Mouse (Mus musculus): Measurements from ENCODE around the gene Zswim7. TPM values are rescaled to one million over a fixed set of nuclear protein-coding genes. Genes with fewer than 3 reads are reported as not detected.
A peak's percentile ranks its signal among the peaks of the same experiment; 100 is the strongest.

Gene Zswim7
- polyA plus RNA-seq, 1 experiment from 2014 or later = 24.7 TPM

GRCm38 (mm10) chr11:62248401-62249244 lies 32.6 kb downstream of the Zswim7 start, which contains the start of gene Adora2b:
TSS of gene Adora2b (plus strand) at chr11:62248984.
- Histone ChIP-seq H3K4me3 (ENCODE audit: low read depth, low read length) (peak within 1 kb of the TSS; percentile 59), H3K4me2 (ENCODE audit: low read length) (peak within 1 kb of the TSS; percentile 85), H3K9ac (ENCODE audit: low read length) (peak within 1 kb of the TSS; percentile 27), H3K27ac (ENCODE audit: low read depth) (0 out of 2 replicates have a peak within 1 kb of the TSS, but pooled peaks have one; percentile 28), H3K36me3 (ENCODE audit: control insufficient read depth, insufficient read depth, low read length) (no peaks in the 10 kb centered on the region), H3K27me3 (replicated peaks; ENCODE audit: control insufficient read depth, insufficient read depth, low read length) (peaks cover 17% of the 10 kb centered on the region), H3K9me3 (ENCODE audit: control insufficient read depth, low read length) (0 out of 2 replicates have a peak, but pooled peaks cover 7% of the 10 kb centered on the region), H3K4me1 (replicated peaks; ENCODE audit: control insufficient read depth, insufficient read depth, low read length) (peaks cover 19% of the 10 kb centered on the region)
- WGBS = under 1% methylated on average over 69 of the region's 69 CpGs
- ATAC-seq (replicated peaks; ENCODE audit: low FRiP score, low TSS enrichment, low read depth) (peak; percentile 91), DNase-seq (ENCODE audit: low spot score) (peak; percentile 91)

DNA sequence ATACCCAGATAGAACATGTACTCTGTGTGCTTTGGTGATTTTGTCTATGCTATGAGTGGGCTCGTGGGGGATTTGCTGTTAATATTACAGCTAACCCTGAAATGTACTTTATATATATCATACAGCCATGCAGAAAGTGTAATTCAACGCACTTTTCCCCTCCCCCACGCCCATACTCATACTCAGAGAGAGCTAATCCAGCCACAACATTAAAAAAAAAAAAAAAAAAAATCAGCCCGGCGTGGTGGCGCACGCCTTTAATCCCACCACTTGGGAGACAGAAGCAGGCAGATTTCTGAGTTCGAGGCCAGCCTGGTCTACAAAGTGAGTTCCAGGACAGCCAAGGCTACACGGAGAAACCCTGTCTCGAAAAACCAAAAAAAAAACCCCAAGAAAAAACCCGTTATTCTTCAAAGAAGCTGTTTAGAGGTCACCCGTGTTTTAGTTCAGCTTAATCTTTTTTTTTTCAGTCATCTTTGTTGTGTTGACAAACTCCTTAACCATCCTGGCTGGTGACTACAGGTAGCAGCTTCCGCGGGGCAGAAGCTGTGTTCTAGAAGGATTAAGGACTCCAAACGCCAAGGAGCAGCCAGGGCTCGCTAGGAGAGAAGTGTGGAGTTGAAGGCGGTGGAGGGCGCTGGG lies 33.3 kb downstream of the Zswim7 start:
- DNase-seq (ENCODE audit: low spot score) (no peak), ATAC-seq (replicated peaks; ENCODE audit: low FRiP score, low TSS enrichment, low read depth) (no peak)
- Histone ChIP-seq H3K36me3 (ENCODE audit: control insufficient read depth, insufficient read depth, low read length) (no peaks in the 10 kb centered on the region), H3K9ac (ENCODE audit: low read length) (0 out of 2 replicates have a peak overlapping the region, but pooled peaks have one; percentile 27), H3K9me3 (ENCODE audit: control insufficient read depth, low read length) (0 out of 2 replicates have a peak, but pooled peaks cover 7% of the 10 kb centered on the region), H3K4me3 (ENCODE audit: low read depth, low read length) (peak overlapping the region; percentile 59), H3K4me2 (ENCODE audit: low read length) (peak overlapping the region; percentile 85), H3K4me1 (replicated peaks; ENCODE audit: control insufficient read depth, insufficient read depth, low read length) (peaks cover 19% of the 10 kb centered on the region), H3K27ac (ENCODE audit: low read depth) (no peak overlapping the region), H3K27me3 (replicated peaks; ENCODE audit: control insufficient read depth, insufficient read depth, low read length) (peaks cover 17% of the 10 kb centered on the region)
- WGBS = 38% methylated on average over 18 of the region's 18 CpGs

- Histone ChIP-seq H3K36me3 (ENCODE audit: control insufficient read depth, insufficient read depth, low read length) (no peaks in the 10 kb centered on the region), H3K4me3 (ENCODE audit: low read depth, low read length) (no peak overlapping the region), H3K9me3 (ENCODE audit: control insufficient read depth, low read length) (0 out of 2 replicates have a peak, but pooled peaks cover 7% of the 10 kb centered on the region), H3K27ac (ENCODE audit: low read depth) (no peak overlapping the region), H3K9ac (ENCODE audit: low read length) (no peak overlapping the region), H3K27me3 (replicated peaks; ENCODE audit: control insufficient read depth, insufficient read depth, low read length) (peaks cover 2% of the 10 kb centered on the region; the same call in 1 of the 2 replicates), H3K4me1 (replicated peaks; ENCODE audit: control insufficient read depth, insufficient read depth, low read length) (peaks cover 3% of the 10 kb centered on the region; the same call in 1 of the 2 replicates), H3K4me2 (ENCODE audit: low read length) (no peak overlapping the region)
- no peak for ATAC-seq (replicated peaks; ENCODE audit: low FRiP score, low TSS enrichment, low read depth)
- DNase-seq (ENCODE audit: low spot score) = no peak
- WGBS = 85% methylated on average over 4 of the region's 4 CpGs
Measured at GRCm38 (mm10) chr11:62244471-62244870, 36.7 kb downstream of the Zswim7 start.

GRCm38 (mm10) chr11:62243871-62244270 lies 37.3 kb downstream of the Zswim7 start:
- Histone ChIP-seq H3K9me3 (ENCODE audit: control insufficient read depth, low read length) (0 out of 2 replicates have a peak, but pooled peaks cover 7% of the 10 kb centered on the region), H3K4me3 (ENCODE audit: low read depth, low read length) (no peak overlapping the region), H3K27ac (ENCODE audit: low read depth) (no peak overlapping the region), H3K4me1 (replicated peaks; ENCODE audit: control insufficient read depth, insufficient read depth, low read length) (no peaks in the 10 kb centered on the region), H3K36me3 (ENCODE audit: control insufficient read depth, insufficient read depth, low read length) (no peaks in the 10 kb centered on the region), H3K4me2 (ENCODE audit: low read length) (no peak overlapping the region), H3K9ac (ENCODE audit: low read length) (no peak overlapping the region), H3K27me3 (replicated peaks; ENCODE audit: control insufficient read depth, insufficient read depth, low read length) (no peaks in the 10 kb centered on the region)
- ATAC-seq (replicated peaks; ENCODE audit: low FRiP score, low TSS enrichment, low read depth) (no peak), DNase-seq (ENCODE audit: low spot score) (no peak)
- 84% methylated on average over 8 of the region's 8 CpGs for WGBS

- Histone ChIP-seq H3K27me3 (replicated peaks; ENCODE audit: control insufficient read depth, insufficient read depth, low read length) (no peaks in the 10 kb centered on the region), H3K9ac (ENCODE audit: low read length) (no peak overlapping the region), H3K27ac (ENCODE audit: low read depth) (no peak overlapping the region), H3K4me3 (ENCODE audit: low read depth, low read length) (no peak overlapping the region), H3K36me3 (ENCODE audit: control insufficient read depth, insufficient read depth, low read length) (no peaks in the 10 kb centered on the region), H3K9me3 (ENCODE audit: control insufficient read depth, low read length) (0 out of 2 replicates have a peak, but pooled peaks cover 6% of the 10 kb centered on the region), H3K4me2 (ENCODE audit: low read length) (no peak overlapping the region), H3K4me1 (replicated peaks; ENCODE audit: control insufficient read depth, insufficient read depth, low read length) (no peaks in the 10 kb centered on the region)
- DNase-seq (ENCODE audit: low spot score) = no peak
- WGBS = 78% methylated on average over 12 of the region's 12 CpGs
- ATAC-seq (replicated peaks; ENCODE audit: low FRiP score, low TSS enrichment, low read depth) = no peak
Measured at GRCm38 (mm10) chr11:62240631-62241261, 40.4 kb downstream of the Zswim7 start.

DNA sequence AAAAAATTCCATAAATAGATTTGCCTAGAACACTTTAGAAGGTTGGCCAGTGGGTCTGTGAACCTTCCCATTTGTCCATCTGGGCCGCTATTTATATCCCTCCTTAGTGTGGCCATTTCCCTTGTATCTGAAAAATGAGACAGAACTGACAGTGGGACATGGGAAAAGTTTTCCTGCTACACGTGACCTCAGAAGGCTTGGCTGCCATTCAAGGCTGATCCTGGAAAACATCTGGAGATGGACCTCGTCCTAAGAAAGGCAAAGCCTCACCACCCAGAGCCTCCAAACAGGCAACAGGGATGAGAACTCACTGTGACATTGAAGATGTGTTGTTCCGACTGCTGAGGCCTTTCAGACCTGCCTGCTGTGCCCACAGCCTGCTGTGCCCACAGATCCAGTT lies 56.4 kb downstream of the Zswim7 start:
- DNase-seq (ENCODE audit: low spot score) (no peak), ATAC-seq (replicated peaks; ENCODE audit: low FRiP score, low TSS enrichment, low read depth) (no peak)
- no peak overlapping the region for H3K27ac ChIP-seq (ENCODE audit: low read depth)
- 0 out of 2 replicates have a peak, but pooled peaks cover 4% of the 10 kb centered on the region for H3K4me1 ChIP-seq (replicated peaks; ENCODE audit: control insufficient read depth, insufficient read depth, low read length)
- no peaks in the 10 kb centered on the region for H3K9me3 ChIP-seq (ENCODE audit: control insufficient read depth, low read length)
- no peak overlapping the region for H3K4me2 ChIP-seq (ENCODE audit: low read length)
- H3K9ac ChIP-seq (ENCODE audit: low read length) = no peak overlapping the region
- H3K27me3 ChIP-seq (replicated peaks; ENCODE audit: control insufficient read depth, insufficient read depth, low read length) = no peaks in the 10 kb centered on the region
- no peak overlapping the region for H3K4me3 ChIP-seq (ENCODE audit: low read depth, low read length)
- WGBS = 55% methylated on average over 4 of the region's 4 CpGs
- no peaks in the 10 kb centered on the region for H3K36me3 ChIP-seq (ENCODE audit: control insufficient read depth, insufficient read depth, low read length)

DNA sequence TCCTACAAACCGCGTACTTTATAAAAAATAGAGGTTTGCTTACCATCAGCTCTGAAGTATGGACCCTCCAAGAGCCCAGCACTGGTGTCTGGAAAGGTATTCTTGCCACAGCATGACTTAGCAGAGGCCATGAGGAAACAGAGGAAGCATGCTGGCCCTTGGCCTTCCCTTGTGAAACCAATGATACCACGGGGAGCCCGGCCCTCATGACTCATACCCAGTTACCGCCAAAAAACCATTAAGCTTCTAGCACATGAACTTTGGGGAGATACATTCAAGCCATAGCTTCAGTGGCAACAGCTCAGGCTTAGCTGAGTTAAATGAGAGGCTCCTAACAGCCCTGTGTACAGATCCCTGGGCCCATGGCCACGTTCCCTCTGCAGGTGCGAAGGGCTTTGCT lies 57.2 kb downstream of the Zswim7 start:
- 98% methylated on average over 7 of the region's 7 CpGs for WGBS
- H3K27me3 ChIP-seq (replicated peaks; ENCODE audit: control insufficient read depth, insufficient read depth, low read length) = no peaks in the 10 kb centered on the region
- no peaks in the 10 kb centered on the region for H3K9me3 ChIP-seq (ENCODE audit: control insufficient read depth, low read length)
- 0 out of 2 replicates have a peak, but pooled peaks cover 4% of the 10 kb centered on the region for H3K4me1 ChIP-seq (replicated peaks; ENCODE audit: control insufficient read depth, insufficient read depth, low read length)
- H3K4me2 ChIP-seq (ENCODE audit: low read length) = no peak overlapping the region
- H3K9ac ChIP-seq (ENCODE audit: low read length) = no peak overlapping the region
- DNase-seq (ENCODE audit: low spot score) = no peak
- ATAC-seq (replicated peaks; ENCODE audit: low FRiP score, low TSS enrichment, low read depth) = no peak
- no peaks in the 10 kb centered on the region for H3K36me3 ChIP-seq (ENCODE audit: control insufficient read depth, insufficient read depth, low read length)
- no peak overlapping the region for H3K4me3 ChIP-seq (ENCODE audit: low read depth, low read length)
- H3K27ac ChIP-seq (ENCODE audit: low read depth) = no peak overlapping the region

- no peak overlapping the region for H3K4me3 ChIP-seq (ENCODE audit: low read depth, low read length)
- ATAC-seq (replicated peaks; ENCODE audit: low FRiP score, low TSS enrichment, low read depth) (no peak), DNase-seq (ENCODE audit: low spot score) (no peak)
- no peaks in the 10 kb centered on the region for H3K36me3 ChIP-seq (ENCODE audit: control insufficient read depth, insufficient read depth, low read length)
- no peak overlapping the region for H3K4me2 ChIP-seq (ENCODE audit: low read length)
- H3K9ac ChIP-seq (ENCODE audit: low read length) = no peak overlapping the region
- no peaks in the 10 kb centered on the region for H3K9me3 ChIP-seq (ENCODE audit: control insufficient read depth, low read length)
- no peaks in the 10 kb centered on the region for H3K27me3 ChIP-seq (replicated peaks; ENCODE audit: control insufficient read depth, insufficient read depth, low read length)
- H3K4me1 ChIP-seq (replicated peaks; ENCODE audit: control insufficient read depth, insufficient read depth, low read length) = 0 out of 2 replicates have a peak, but pooled peaks cover 4% of the 10 kb centered on the region
- no peak overlapping the region for H3K27ac ChIP-seq (ENCODE audit: low read depth)
- 79% methylated on average over 5 of the region's 5 CpGs for WGBS
Measured at GRCm38 (mm10) chr11:62223416-62223815, 57.8 kb downstream of the Zswim7 start.
